Mouse (Mus musculus) lung, embryonic 15.5 days (tissue): ENCODE measurements at regions not wholly inside any gene's neighbourhood (a gene's known extent, or its start where the extent isn't known, plus 50 kb on each side); places are given as distances from the start of the nearest gene placed in this dataset.
A peak's percentile ranks its signal among the peaks of the same experiment; 100 is the strongest.

Experiments
- ATAC-seq: fragments of 200-750 bp; cut with Nextera tagmentation; 2 replicates; pipeline ENCODE4 v1.8.0; 2017; ENCODE audit warnings: moderate number of reproducible peaks, borderline replicate concordance; ENCODE audit not compliant: low FRiP score, low TSS enrichment; ENCODE audit errors: extremely low read depth
- H3K27ac ChIP-seq: fragments of 300-500 bp; sonication (generic); 2 replicates; pipeline ENCODE4 v1.5.1; 2015; ENCODE audit warnings: moderate library complexity, mild to moderate bottlenecking, inconsistent platforms
- H3K27me3 ChIP-seq: fragments of 300-500 bp; sonication (generic); 2 replicates; pipeline ENCODE4 v1.6.1; 2015; ENCODE audit warnings: inconsistent platforms
- H3K36me3 ChIP-seq: fragments of 300-500 bp; sonication (generic); 2 replicates; pipeline ENCODE4 v1.6.1; 2015; ENCODE audit warnings: inconsistent platforms
- H3K4me1 ChIP-seq: fragments of 300-500 bp; sonication (generic); 2 replicates; pipeline ENCODE4 v1.6.1; 2015; ENCODE audit warnings: inconsistent platforms
- H3K4me2 ChIP-seq: fragments of 300-500 bp; sonication (generic); 2 replicates; pipeline ENCODE4 v1.6.1; 2015; ENCODE audit warnings: inconsistent platforms, mild to moderate bottlenecking, moderate library complexity
- H3K4me3 ChIP-seq: fragments of 300-500 bp; sonication (generic); 2 replicates; pipeline ENCODE4 v1.5.1; 2015; ENCODE audit warnings: mild to moderate bottlenecking, inconsistent platforms
- H3K9ac ChIP-seq: fragments of 300-500 bp; sonication (generic); 2 replicates; pipeline ENCODE4 v1.6.1; 2015; ENCODE audit warnings: inconsistent platforms
- H3K9me3 ChIP-seq: fragments of 300-500 bp; sonication (generic); 2 replicates; pipeline ENCODE4 v1.6.1; 2016; ENCODE audit warnings: inconsistent platforms
- WGBS: fragments of 180-500 bp; shearing (Covaris S2); methylation state at CpG from one replicate; pipeline ENCODE4 v1.1.7; 2015; 5-methylcytosine and 5-hydroxymethylcytosine counted together

- peak; percentile 64; the same call in 1 of the 2 replicates for ATAC-seq
- H3K4me1 ChIP-seq: peaks cover 5% of the 10 kb centered on the region; the same call in 1 of the 2 replicates
- no peak overlapping the region for H3K4me3 ChIP-seq
- no peak overlapping the region for H3K4me2 ChIP-seq
- no peaks in the 10 kb centered on the region for H3K36me3 ChIP-seq
- H3K9ac ChIP-seq: no peak overlapping the region
- H3K9me3 ChIP-seq: no peaks in the 10 kb centered on the region
- WGBS: 44% methylated on average over 10 of the region's 10 CpGs
- no peaks in the 10 kb centered on the region for H3K27me3 ChIP-seq
- H3K27ac ChIP-seq: peak overlapping the region; percentile 50
These were observed 931.0 kb downstream of the A830018L16Rik start for GRCm38 (mm10) chr1:12344726-12345438.

GRCm38 (mm10) chr1:12345439-12345819, 931.5 kb downstream of the A830018L16Rik start:
- H3K27ac ChIP-seq: no peak overlapping the region
- no peak overlapping the region for H3K9ac ChIP-seq
- H3K27me3 ChIP-seq: no peaks in the 10 kb centered on the region
- no peaks in the 10 kb centered on the region for H3K36me3 ChIP-seq
- ATAC-seq: peak; percentile 96
- 36% methylated on average over 3 of the region's 3 CpGs for WGBS
- no peak overlapping the region for H3K4me2 ChIP-seq
- H3K4me3 ChIP-seq: no peak overlapping the region
- H3K4me1 ChIP-seq: peaks cover 5% of the 10 kb centered on the region; the same call in 1 of the 2 replicates
- H3K9me3 ChIP-seq: no peaks in the 10 kb centered on the region

GRCm38 (mm10) chr1:12354531-12354930, 940.6 kb downstream of the A830018L16Rik start:
- no peak for ATAC-seq

GRCm38 (mm10) chr1:12367872-12368271, 954.0 kb downstream of the A830018L16Rik start:
- Histone ChIP-seq H3K27me3 (no peaks in the 10 kb centered on the region), H3K9ac (no peak overlapping the region), H3K9me3 (no peaks in the 10 kb centered on the region), H3K27ac (no peak overlapping the region), H3K4me3 (no peak overlapping the region), H3K36me3 (no peaks in the 10 kb centered on the region), H3K4me2 (no peak overlapping the region), H3K4me1 (no peaks in the 10 kb centered on the region)
- 94% methylated on average over 6 of the region's 6 CpGs for WGBS
- ATAC-seq: no peak

More at GRCm38 (mm10) chr1:12354531-12354930, 940.6 kb downstream of the A830018L16Rik start:
- Histone ChIP-seq H3K36me3 (no peaks in the 10 kb centered on the region), H3K27me3 (no peaks in the 10 kb centered on the region), H3K9ac (no peak overlapping the region), H3K9me3 (no peaks in the 10 kb centered on the region), H3K4me1 (no peaks in the 10 kb centered on the region), H3K4me3 (no peak overlapping the region), H3K27ac (no peak overlapping the region), H3K4me2 (no peak overlapping the region)

GRCm38 (mm10) chr1:12372968-12373367, 959.1 kb downstream of the A830018L16Rik start:
- ATAC-seq: no peak
- no peak overlapping the region for H3K4me2 ChIP-seq

GRCm38 (mm10) chr1:12398146-12398884, 984.4 kb downstream of the A830018L16Rik start:
- Histone ChIP-seq H3K4me1 (peaks cover 11% of the 10 kb centered on the region; the same call in 1 of the 2 replicates), H3K4me3 (no peak overlapping the region), H3K9me3 (no peaks in the 10 kb centered on the region), H3K27me3 (no peaks in the 10 kb centered on the region), H3K4me2 (no peak overlapping the region), H3K36me3 (no peaks in the 10 kb centered on the region), H3K9ac (no peak overlapping the region), H3K27ac (peak overlapping the region; percentile 55)
- WGBS: 12% methylated on average over 7 of the region's 7 CpGs
- no peak for ATAC-seq

More at GRCm38 (mm10) chr1:12372968-12373367, 959.1 kb downstream of the A830018L16Rik start:
- no peak overlapping the region for H3K27ac ChIP-seq
- no peaks in the 10 kb centered on the region for H3K36me3 ChIP-seq
- H3K9me3 ChIP-seq: no peaks in the 10 kb centered on the region
- no peak overlapping the region for H3K4me3 ChIP-seq
- H3K9ac ChIP-seq: no peak overlapping the region
- H3K27me3 ChIP-seq: no peaks in the 10 kb centered on the region
- no peaks in the 10 kb centered on the region for H3K4me1 ChIP-seq

- H3K36me3 ChIP-seq: no peaks in the 10 kb centered on the region
- ATAC-seq: no peak
- H3K9me3 ChIP-seq: no peaks in the 10 kb centered on the region
- WGBS: 20% methylated on average over 4 of the region's 4 CpGs
- H3K9ac ChIP-seq: no peak overlapping the region
- H3K4me2 ChIP-seq: no peak overlapping the region
- no peaks in the 10 kb centered on the region for H3K27me3 ChIP-seq
- H3K4me3 ChIP-seq: no peak overlapping the region
- H3K4me1 ChIP-seq: 0 out of 2 replicates have a peak, but pooled peaks cover 3% of the 10 kb centered on the region
- no peak overlapping the region for H3K27ac ChIP-seq
These were observed 991.7 kb downstream of the A830018L16Rik start for GRCm38 (mm10) chr1:12405391-12406270.

GRCm38 (mm10) chr1:12409738-12410523, 996.0 kb downstream of the A830018L16Rik start:
- Histone ChIP-seq H3K4me3 (no peak overlapping the region), H3K9me3 (no peaks in the 10 kb centered on the region; the same call in 1 of the 2 replicates), H3K27ac (no peak overlapping the region), H3K9ac (no peak overlapping the region), H3K36me3 (no peaks in the 10 kb centered on the region), H3K27me3 (no peaks in the 10 kb centered on the region), H3K4me2 (no peak overlapping the region), H3K4me1 (0 out of 2 replicates have a peak, but pooled peaks cover 3% of the 10 kb centered on the region)
- ATAC-seq: no peak
- 84% methylated on average over 6 of the region's 6 CpGs for WGBS

- 0 out of 2 replicates have a peak, but pooled peaks cover 3% of the 10 kb centered on the region for H3K4me1 ChIP-seq
- ATAC-seq: no peak
- no peak overlapping the region for H3K27ac ChIP-seq
- no peaks in the 10 kb centered on the region for H3K36me3 ChIP-seq
- H3K27me3 ChIP-seq: no peaks in the 10 kb centered on the region
- H3K9ac ChIP-seq: no peak overlapping the region
- no peaks in the 10 kb centered on the region; the same call in 1 of the 2 replicates for H3K9me3 ChIP-seq
- H3K4me2 ChIP-seq: no peak overlapping the region
- H3K4me3 ChIP-seq: no peak overlapping the region
These were observed 996.6 kb downstream of the A830018L16Rik start for GRCm38 (mm10) chr1:12410524-12410886.

GRCm38 (mm10) chr1:12424510-12424909, 1010.6 kb downstream of the A830018L16Rik start:
- no peak overlapping the region for H3K27ac ChIP-seq
- H3K4me1 ChIP-seq: no peaks in the 10 kb centered on the region
- H3K4me2 ChIP-seq: no peak overlapping the region
- no peak overlapping the region for H3K4me3 ChIP-seq
- no peaks in the 10 kb centered on the region for H3K36me3 ChIP-seq
- ATAC-seq: no peak
- H3K27me3 ChIP-seq: no peaks in the 10 kb centered on the region
- no peak overlapping the region for H3K9ac ChIP-seq
- WGBS: 32% methylated on average over 2 of the region's 2 CpGs
- H3K9me3 ChIP-seq: no peaks in the 10 kb centered on the region

- Histone ChIP-seq H3K4me1 (0 out of 2 replicates have a peak, but pooled peaks cover 3% of the 10 kb centered on the region), H3K27ac (no peak overlapping the region), H3K9ac (no peak overlapping the region), H3K9me3 (no peaks in the 10 kb centered on the region), H3K4me3 (no peak overlapping the region), H3K27me3 (no peaks in the 10 kb centered on the region), H3K4me2 (no peak overlapping the region), H3K36me3 (no peaks in the 10 kb centered on the region)
- 28% methylated on average over 2 of the region's 2 CpGs for WGBS
- ATAC-seq: no peak
These were observed 1024.0 kb downstream of the A830018L16Rik start for GRCm38 (mm10) chr1:12437894-12438293.
